Mouse (Mus musculus) stomach, postnatal 0 days (tissue): ENCODE measurements around the gene Pef1. TPM values are rescaled to one million over a fixed set of nuclear protein-coding genes. Genes with fewer than 3 reads are reported as not detected.

Experiments used
- ATAC-seq: fragments of 200-750 bp; cut with Nextera tagmentation; 2 replicates; pipeline ENCODE4 v1.8.0; 2017; ENCODE audit not compliant: low FRiP score, low TSS enrichment
- DNase-seq: peaks from one replicate; pipeline ENCODE4 v3.0.0-alpha.2; 2016; ENCODE audit warnings: low spot score
- H3K27ac ChIP-seq: fragments of 300-500 bp; sonication (generic); replicated peaks from 2 replicates; pipeline ENCODE4 v1.5.1; 2014; ENCODE audit warnings: mild to moderate bottlenecking, control low read depth
- H3K27me3 ChIP-seq: fragments of 300-500 bp; sonication (generic); 2 replicates; pipeline ENCODE4 v1.6.1; 2014; ENCODE audit warnings: low read length; ENCODE audit not compliant: control insufficient read depth, insufficient read depth
- H3K36me3 ChIP-seq: fragments of 300-500 bp; sonication (generic); 2 replicates; pipeline ENCODE4 v1.6.1; 2014; ENCODE audit warnings: low read length, mixed read lengths; ENCODE audit not compliant: control insufficient read depth, insufficient read depth
- H3K4me1 ChIP-seq: fragments of 300-500 bp; sonication (generic); replicated peaks from 2 replicates; pipeline ENCODE4 v1.6.1; 2014; ENCODE audit warnings: antibody characterized with exemption; ENCODE audit not compliant: control insufficient read depth, insufficient read depth
- H3K4me2 ChIP-seq: fragments of 300-500 bp; sonication (generic); replicated peaks from 2 replicates; pipeline ENCODE4 v1.6.1; 2014; ENCODE audit warnings: low read depth, mild to moderate bottlenecking, control low read depth, moderate library complexity
- H3K4me3 ChIP-seq: fragments of 300-500 bp; sonication (generic); 2 replicates; pipeline ENCODE4 v1.5.1; 2014; ENCODE audit warnings: low read depth, low read length, control low read depth
- H3K9ac ChIP-seq: fragments of 300-500 bp; sonication (generic); 2 replicates; pipeline ENCODE4 v1.6.1; 2014; ENCODE audit warnings: mild to moderate bottlenecking, low read length, control low read depth, mixed read lengths
- H3K9me3 ChIP-seq: fragments of 300-500 bp; sonication (generic); 2 replicates; pipeline ENCODE4 v1.6.1; 2016; ENCODE audit warnings: low read length; ENCODE audit not compliant: control insufficient read depth
- CTCF ChIP-seq: IDR thresholded peaks from 2 replicates; pipeline ENCODE4 v1.5.1; 2016; ENCODE audit warnings: antibody characterized with exemption, low read depth, mild to moderate bottlenecking, moderate library complexity
- EP300 ChIP-seq: optimal IDR thresholded peaks from 2 replicates; pipeline ENCODE3; 2016; ENCODE audit warnings: antibody characterized with exemption
- WGBS: fragments of 180-500 bp; shearing (Covaris S2); extraction: QIAGEN DNeasy Blood & Tissue Kit; methylation state at CpG from one replicate; pipeline ENCODE4 v1.1.7; 2014; 5-methylcytosine and 5-hydroxymethylcytosine counted together
- polyA plus RNA-seq: library from polyadenylated mRNA; unstranded; fragments of >200 nt; fragmentation: Nextera tagmentation; extraction: Ambion mirVana; gene quantifications from 2 replicates; pipeline ENCODE4 v1.2.1, GENCODE M21; 2015

The Pef1 gene
- polyA plus RNA-seq, 1 experiment from 2014 or later = 64.7 TPM

- Histone ChIP-seq H3K9ac (peak overlapping the region; percentile 61), H3K27ac (peak overlapping the region; percentile 91), H3K4me2 (peak overlapping the region; percentile 75), H3K9me3 (no peaks in the 10 kb centered on the region), H3K36me3 (no peaks in the 10 kb centered on the region; the same call in 1 of the 2 replicates), H3K4me1 (peaks cover 17% of the 10 kb centered on the region), H3K27me3 (no peaks in the 10 kb centered on the region), H3K4me3 (peak overlapping the region; percentile 44)
- TF ChIP-seq EP300 (no peak), CTCF (no peak)
- DNase-seq (peak; percentile 92), ATAC-seq (peak; percentile 87)
- 2% methylated on average over 25 of the region's 25 CpGs for WGBS
Observed at GRCm38 (mm10) chr4:130174335-130175031, 72.1 kb downstream of the Pef1 start.

- Histone ChIP-seq H3K27me3 (no peaks in the 10 kb centered on the region), H3K9me3 (no peaks in the 10 kb centered on the region), H3K4me3 (peak within 1 kb of the TSS; percentile 44), H3K9ac (peak within 1 kb of the TSS; percentile 61), H3K4me1 (peaks cover 17% of the 10 kb centered on the region), H3K36me3 (no peaks in the 10 kb centered on the region), H3K27ac (peak within 1 kb of the TSS; percentile 91), H3K4me2 (peak within 1 kb of the TSS; percentile 75)
- WGBS = 12% methylated on average over 14 of the region's 14 CpGs
- DNase-seq (peak; percentile 43), ATAC-seq (peak; percentile 4; the same call in 1 of the 2 replicates)
- TF ChIP-seq EP300 = no peak
- no peak for TF ChIP-seq CTCF
Observed at GRCm38 (mm10) chr4:130175072-130175711, 72.8 kb downstream of the Pef1 start, which contains the start of gene Tinagl1. Tinagl1 (minus strand) TSS chr4:130175122.

DNA sequence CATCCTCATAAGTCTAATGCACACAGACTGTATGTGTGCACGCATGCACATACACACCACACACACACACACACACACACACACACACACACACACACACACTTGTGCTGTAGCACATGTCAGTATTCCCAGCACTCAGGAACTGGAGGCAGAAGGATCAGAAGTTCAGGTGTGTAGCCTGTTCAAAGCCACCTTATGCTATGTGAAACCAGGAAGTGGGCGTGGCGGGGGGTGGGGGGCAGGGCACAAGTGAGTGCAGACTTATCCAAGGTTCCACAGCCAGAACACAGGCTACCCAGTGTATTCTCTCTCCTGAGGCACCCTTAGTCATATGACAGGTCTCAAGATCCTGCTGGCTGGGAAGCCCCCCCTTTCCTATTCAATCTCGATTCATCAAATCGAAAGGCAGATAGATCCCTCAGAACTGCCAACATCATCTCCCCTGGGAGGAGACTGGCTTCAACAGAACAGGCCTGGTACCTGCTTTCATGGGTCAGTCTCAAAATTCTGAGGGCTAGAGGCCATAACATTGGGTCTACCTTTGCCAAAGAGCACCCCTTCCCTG, 73.9 kb downstream of the Pef1 start:
- Histone ChIP-seq H3K4me3 (no peak overlapping the region), H3K4me2 (no peak overlapping the region), H3K27ac (no peak overlapping the region), H3K9me3 (no peaks in the 10 kb centered on the region), H3K36me3 (no peaks in the 10 kb centered on the region), H3K27me3 (no peaks in the 10 kb centered on the region), H3K9ac (no peak overlapping the region), H3K4me1 (peaks cover 17% of the 10 kb centered on the region)
- WGBS = 73% methylated on average over 5 of the region's 5 CpGs
- DNase-seq = peak; percentile 49
- TF ChIP-seq EP300 (no peak), CTCF (no peak)
- no peak for ATAC-seq

- H3K36me3 ChIP-seq = no peaks in the 10 kb centered on the region
- H3K27me3 ChIP-seq = no peaks in the 10 kb centered on the region
- no peaks in the 10 kb centered on the region for H3K9me3 ChIP-seq
- no peak for TF ChIP-seq EP300
- TF ChIP-seq CTCF = no peak
- DNase-seq (peak; percentile 50), ATAC-seq (0 out of 2 replicates have a peak, but pooled peaks have one; percentile 0)
- 32% methylated on average over 4 of the region's 4 CpGs for WGBS
- peaks cover 14% of the 10 kb centered on the region for H3K4me1 ChIP-seq
- peak overlapping the region; percentile 53; the same call in 1 of the 2 replicates for H3K27ac ChIP-seq
- H3K4me2 ChIP-seq = no peak overlapping the region
- no peak overlapping the region for H3K4me3 ChIP-seq
- H3K9ac ChIP-seq = peak overlapping the region; percentile 35
Observed at GRCm38 (mm10) chr4:130177087-130177486, 74.7 kb downstream of the Pef1 start.

- no peaks in the 10 kb centered on the region for H3K27me3 ChIP-seq
- DNase-seq (no peak), ATAC-seq (no peak)
- H3K9ac ChIP-seq = peak overlapping the region; percentile 35; the same call in 1 of the 2 replicates
- H3K9me3 ChIP-seq = no peaks in the 10 kb centered on the region
- 48% methylated on average over 7 of the region's 7 CpGs for WGBS
- no peak overlapping the region for H3K4me3 ChIP-seq
- TF ChIP-seq CTCF = no peak
- no peak for TF ChIP-seq EP300
- H3K36me3 ChIP-seq = no peaks in the 10 kb centered on the region
- H3K4me2 ChIP-seq = no peak overlapping the region
- H3K27ac ChIP-seq = peak overlapping the region; percentile 53
- H3K4me1 ChIP-seq = peaks cover 9% of the 10 kb centered on the region
Observed at GRCm38 (mm10) chr4:130177536-130177935, 75.2 kb downstream of the Pef1 start.

Other genes with a start within 250 kb of the Pef1 start
- gene Spocd1, start 173.3 kb upstream of the Pef1 start, polyA plus RNA-seq = not detected in 2 replicates
- gene Adgrb2, start 117.7 kb upstream of the Pef1 start, polyA plus RNA-seq = 0.49 and 0.83 TPM in 2 replicates
- 47.7 and 51.6 TPM in 2 replicates for gene Col16a1, start 54.7 kb upstream of the Pef1 start, polyA plus RNA-seq
- gene Hcrtr1, start 36.8 kb downstream of the Pef1 start, polyA plus RNA-seq = 0.39 and 0.73 TPM in 2 replicates
- 123 and 131 TPM in 2 replicates for gene Tinagl1, start 72.6 kb downstream of the Pef1 start, polyA plus RNA-seq
- not detected in 2 replicates for gene Gm853, start 119.8 kb downstream of the Pef1 start, polyA plus RNA-seq
- gene Serinc2, start 176.6 kb downstream of the Pef1 start, polyA plus RNA-seq = 137 and 142 TPM in 2 replicates
- gene Fabp3, start 206.0 kb downstream of the Pef1 start, polyA plus RNA-seq = 74.2 and 83.8 TPM in 2 replicates
- not detected in 2 replicates for gene Gm10570, start 206.1 kb downstream of the Pef1 start, polyA plus RNA-seq